Mouse (Mus musculus): ENCODE results near the gene Gmip. TPM values are rescaled to one million over a fixed set of nuclear protein-coding genes. Genes with fewer than 3 reads are reported as not detected.

The Gmip gene
- total RNA-seq, 4 experiments from 2014 or later, result 4.1 to 6.9 (median 4.8) TPM

- no peak for DNase-seq (ENCODE audit: low spot score)
Observed at GRCm38 (mm10) chr8:69803366-69803765, 5.1 kb upstream of the Gmip start.

- no peak for DNase-seq (ENCODE audit: low spot score)
Observed at GRCm38 (mm10) chr8:69804537-69804936, 3.9 kb upstream of the Gmip start.

- DNase-seq (ENCODE audit: low spot score), result no peak
Observed at GRCm38 (mm10) chr8:69805086-69805485, 3.4 kb upstream of the Gmip start.

GRCm38 (mm10) chr8:69805491-69805890 lies 3.0 kb upstream of the Gmip start:
- DNase-seq (ENCODE audit: low spot score), result no peak

GRCm38 (mm10) chr8:69807236-69807635 lies 1.2 kb upstream of the Gmip start:
- no peak for DNase-seq (ENCODE audit: low spot score)

GRCm38 (mm10) chr8:69808864-69809403 lies 455 bp downstream of the Gmip start:
- DNase-seq (ENCODE audit: low spot score), result peak; percentile 16

- DNase-seq (ENCODE audit: low spot score), result no peak
Observed at GRCm38 (mm10) chr8:69809820-69810219, 1.3 kb downstream of the Gmip start.

- no peak for DNase-seq (ENCODE audit: low spot score)
Observed at GRCm38 (mm10) chr8:69814881-69815280, 6.4 kb downstream of the Gmip start.

- DNase-seq (ENCODE audit: low spot score), result no peak
Observed at GRCm38 (mm10) chr8:69815396-69815795, 6.9 kb downstream of the Gmip start.

- DNase-seq (ENCODE audit: low spot score), result no peak
Observed at GRCm38 (mm10) chr8:69820466-69820865, 12.0 kb downstream of the Gmip start.

GRCm38 (mm10) chr8:69821971-69822385 lies 13.5 kb downstream of the Gmip start:
- DNase-seq (ENCODE audit: low spot score), result no peak

GRCm38 (mm10) chr8:69822386-69823191 lies 14.1 kb downstream of the Gmip start, which contains the start of gene Lpar2:
Gene Lpar2, plus strand, starts transcription at chr8:69822429.
- DNase-seq (ENCODE audit: low spot score), result no peak

- no peak for DNase-seq (ENCODE audit: low spot score)
Observed at GRCm38 (mm10) chr8:69826371-69826770, 17.9 kb downstream of the Gmip start.

GRCm38 (mm10) chr8:69832298-69832853 lies 23.9 kb downstream of the Gmip start, which contains the start of gene Pbx4:
Gene Pbx4, plus strand, starts transcription at chr8:69832491.
- peak; percentile 74 for DNase-seq (ENCODE audit: low spot score)

GRCm38 (mm10) chr8:69837057-69837682 lies 28.7 kb downstream of the Gmip start:
- no peak for DNase-seq (ENCODE audit: low spot score)

- no peak for DNase-seq (ENCODE audit: low spot score)
Observed at GRCm38 (mm10) chr8:69847167-69848065, 38.9 kb downstream of the Gmip start.

- peak; percentile 24 for DNase-seq (ENCODE audit: low spot score)
Observed at GRCm38 (mm10) chr8:69848951-69849350, 40.5 kb downstream of the Gmip start.

GRCm38 (mm10) chr8:69849899-69850298 lies 41.4 kb downstream of the Gmip start:
- no peak for DNase-seq (ENCODE audit: low spot score)

- DNase-seq (ENCODE audit: low spot score), result no peak
Observed at GRCm38 (mm10) chr8:69850926-69851506, 42.5 kb downstream of the Gmip start.

GRCm38 (mm10) chr8:69853869-69854268 lies 45.4 kb downstream of the Gmip start:
- no peak for DNase-seq (ENCODE audit: low spot score)

- no peak for DNase-seq (ENCODE audit: low spot score)
Observed at GRCm38 (mm10) chr8:69860807-69861206, 52.3 kb downstream of the Gmip start.
